Mouse (Mus musculus): ENCODE results near the gene Mrps12.
"Not testable (repeated sequence)": the region's sequence is repeated elsewhere in the genome, so short reads cannot be mapped to it uniquely, and the experiment has no call there.

Gene Mrps12

DNA sequence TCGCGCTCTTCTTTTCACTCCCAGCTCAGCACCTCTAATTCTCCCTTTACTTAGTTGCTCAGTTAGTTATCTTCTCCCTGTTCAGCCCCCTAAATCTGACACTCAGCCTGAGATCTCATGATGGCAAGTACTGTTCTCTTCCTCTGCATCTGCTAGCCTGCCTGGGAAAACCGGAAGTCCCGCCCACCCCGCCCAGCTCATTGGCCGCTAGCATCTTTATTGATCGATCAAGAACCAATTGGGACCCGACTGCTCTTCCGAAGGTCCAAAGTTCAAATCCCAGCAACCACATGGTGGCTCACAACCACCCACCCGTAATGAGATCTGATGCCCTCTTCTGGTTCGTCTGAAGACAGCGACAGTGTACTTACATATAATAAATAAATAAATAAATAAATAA, 40.3 kb downstream of the Mrps12 start:
- DNase-seq = not testable (repeated sequence)

- DNase-seq = no peak
These were observed 41.4 kb downstream of the Mrps12 start for GRCm38 (mm10) chr7:28700269-28700668.

DNA sequence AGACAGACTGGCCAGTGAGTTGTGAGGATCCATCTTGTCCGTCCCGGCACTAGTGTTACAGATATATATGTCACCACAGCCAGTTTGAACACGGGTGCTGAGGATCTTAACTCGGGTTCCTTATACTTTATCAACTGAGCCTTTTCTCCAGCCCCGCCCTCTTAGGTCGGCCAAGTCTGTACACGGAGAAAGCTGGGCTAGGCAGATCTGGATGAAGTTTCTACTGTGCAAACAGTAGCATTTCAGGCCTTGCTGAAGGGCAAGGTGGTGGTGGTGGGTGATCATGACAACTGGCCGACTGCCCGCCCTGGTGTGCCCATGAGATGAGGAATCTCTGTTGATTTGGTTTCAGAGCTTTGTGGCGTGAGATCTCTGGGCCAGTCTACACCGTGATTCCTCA, 44.3 kb downstream of the Mrps12 start:
- DNase-seq = no peak

DNA sequence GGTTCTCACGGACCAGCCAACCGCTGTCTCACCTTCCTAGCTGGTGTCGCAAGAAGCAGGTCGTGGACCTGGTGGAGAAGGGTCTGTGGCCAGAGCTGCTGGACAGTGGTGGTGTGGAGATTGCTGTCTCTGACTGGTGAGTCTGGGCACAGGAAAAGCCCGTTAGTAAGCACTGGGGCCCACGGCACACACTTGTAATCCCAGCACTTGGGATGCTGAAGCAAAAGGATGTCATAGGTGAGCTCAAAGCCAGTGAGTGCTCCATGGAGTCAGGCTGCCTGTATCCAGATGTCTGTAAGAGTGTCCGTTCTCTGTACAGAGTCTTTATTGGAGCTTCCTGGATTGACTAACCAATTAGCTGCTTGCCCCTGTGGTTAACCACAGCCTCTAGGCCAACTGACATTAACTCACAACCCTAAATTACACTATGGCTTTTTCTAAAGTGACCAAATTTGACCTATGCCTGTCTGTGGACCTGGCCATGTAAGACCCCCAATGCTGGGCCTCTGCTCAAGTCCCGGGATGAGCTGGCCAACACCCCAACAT, 46.6 kb downstream of the Mrps12 start:
- DNase-seq = no peak

GRCm38 (mm10) chr7:28694423-28694822, 47.2 kb downstream of the Mrps12 start:
- no peak for DNase-seq

DNA sequence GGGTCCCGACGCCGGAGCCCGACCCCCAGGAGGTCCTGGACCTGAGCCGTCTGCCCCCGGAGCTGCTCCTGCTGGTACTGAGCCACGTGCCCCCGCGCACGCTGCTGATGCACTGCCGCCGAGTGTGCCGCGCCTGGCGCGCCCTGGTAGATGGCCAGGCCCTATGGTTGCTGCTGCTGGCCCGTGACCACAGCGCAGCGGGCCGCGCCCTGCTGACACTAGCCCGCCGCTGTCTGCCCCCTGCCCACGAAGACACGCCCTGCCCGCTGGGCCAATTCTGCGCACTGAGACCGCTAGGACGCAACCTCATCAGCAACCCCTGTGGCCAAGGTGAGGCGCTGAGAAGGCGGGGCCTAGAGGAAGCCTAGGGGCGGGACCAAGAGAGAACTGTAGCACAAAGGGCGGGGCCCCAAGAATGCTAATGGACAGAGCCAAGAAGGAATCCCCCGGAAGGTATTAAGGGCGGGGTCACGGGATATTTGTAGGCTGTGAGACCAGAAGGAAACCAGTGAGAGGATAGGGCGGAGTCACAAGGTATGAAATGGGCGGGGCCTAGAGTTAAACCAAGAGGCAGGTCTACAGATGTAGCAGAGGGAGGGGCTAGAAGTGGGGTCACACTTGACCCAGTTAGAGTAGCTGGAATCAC, 48.2 kb downstream of the Mrps12 start:
- peak; percentile 85 to 88 for DNase-seq

DNA sequence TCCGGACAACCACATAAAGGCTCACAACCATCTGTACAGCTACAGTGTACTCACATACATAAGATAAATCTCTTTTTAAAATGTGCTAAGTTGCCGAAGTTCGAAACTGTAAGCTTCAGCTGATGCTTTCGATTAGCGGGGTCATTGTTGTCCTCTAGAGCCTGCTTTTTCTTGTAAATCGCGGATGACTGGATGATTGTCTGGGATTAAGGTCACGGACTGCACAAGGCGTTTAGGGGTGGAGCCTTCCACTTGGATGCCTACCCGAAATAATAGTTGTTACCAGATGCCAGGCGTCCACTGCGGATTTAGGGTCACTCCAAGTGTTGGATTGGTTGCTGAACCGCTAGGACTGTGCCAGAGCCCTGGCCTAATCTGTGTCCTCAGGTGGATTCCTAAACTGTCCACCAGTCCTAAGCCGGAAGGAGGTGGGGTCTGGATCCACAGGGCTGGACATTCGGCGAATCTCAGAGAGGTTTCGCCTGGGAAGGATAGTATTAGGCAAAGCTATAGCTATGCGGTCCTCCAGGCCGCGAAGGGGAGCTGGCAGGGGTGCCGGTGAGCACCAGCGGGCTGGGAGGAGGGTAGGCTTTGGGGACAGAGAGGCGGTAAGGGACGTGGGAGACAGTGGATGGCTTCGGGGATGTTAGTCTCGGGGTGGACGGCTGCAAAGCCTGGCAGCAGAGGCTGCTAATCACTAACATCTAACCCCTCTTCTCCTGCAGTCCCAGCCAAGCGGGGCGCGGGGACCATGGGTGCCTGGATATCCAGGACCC, 48.9 kb downstream of the Mrps12 start, which contains the start of gene Fbxo27:
Gene Fbxo27, plus strand, starts transcription at position 305 of the 776 bp plus-strand sequence.
- peak in 1 of 2 experiments; percentile 11 for DNase-seq

DNA sequence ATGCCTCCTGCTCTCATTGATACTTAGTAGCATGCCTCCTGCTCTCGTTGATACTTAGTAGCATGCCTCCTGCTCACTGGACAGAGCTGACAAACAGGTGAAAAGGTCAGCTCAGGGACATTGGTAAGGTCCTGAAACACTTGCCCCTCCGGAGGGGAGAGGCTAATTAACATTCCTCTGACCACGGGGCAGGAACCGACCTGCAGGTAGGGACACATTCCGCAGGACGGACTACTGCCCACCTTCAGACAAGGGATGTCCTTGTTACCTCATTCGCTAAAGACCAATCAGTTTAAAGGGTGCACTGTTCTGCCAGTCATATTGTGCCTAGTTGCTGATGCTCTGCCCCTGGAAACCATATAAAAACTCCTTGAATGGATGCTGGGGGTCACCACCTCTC, 50.5 kb downstream of the Mrps12 start:
- DNase-seq = no peak
